Mouse (Mus musculus) C2C12 (cell line): ENCODE results near the gene Spata31d1d.

ENCODE experiments used
- CEBPB ChIP-seq: IDR thresholded peaks from one replicate; pipeline ENCODE4 v1.6.1; 2011; ENCODE audit warnings: low read depth, mild to moderate bottlenecking, control low read depth, moderate library complexity
- CTCF ChIP-seq: IDR thresholded peaks from one replicate; pipeline ENCODE4 v1.5.1; 2011; ENCODE audit not compliant: control insufficient read depth, insufficient read depth, insufficient read length
- USF1 ChIP-seq: IDR thresholded peaks from one replicate; pipeline ENCODE4 v1.6.1; 2011; ENCODE audit warnings: low read depth, mild to moderate bottlenecking, control low read depth, moderate library complexity

- TF ChIP-seq USF1: no peak
- TF ChIP-seq CTCF: no peak
- TF ChIP-seq CEBPB: no peak
Observed at GRCm38 (mm10) chr13:59676316-59677229, 55.0 kb downstream of the Spata31d1d start.
